Mouse (Mus musculus) layer of hippocampus, postnatal 36 days (tissue): ENCODE results near the gene Gm6509. TPM values are rescaled to one million over a fixed set of nuclear protein-coding genes. Genes with fewer than 3 reads are reported as not detected.
"Not testable (repeated sequence)": the region's sequence is repeated elsewhere in the genome, so short reads cannot be mapped to it uniquely, and the experiment has no call there.

ENCODE experiments used
- DNase-seq, 2 experiments: peaks; one replicate each; pipeline ENCODE4 v3.0.0; 2022
- total RNA-seq, 2 experiments: library from RNA; stranded (reverse); gene quantifications; 2 replicates each; pipeline ENCODE4 v1.2.3; 2021

The Gm6509 gene
- total RNA-seq: not detected

DNA sequence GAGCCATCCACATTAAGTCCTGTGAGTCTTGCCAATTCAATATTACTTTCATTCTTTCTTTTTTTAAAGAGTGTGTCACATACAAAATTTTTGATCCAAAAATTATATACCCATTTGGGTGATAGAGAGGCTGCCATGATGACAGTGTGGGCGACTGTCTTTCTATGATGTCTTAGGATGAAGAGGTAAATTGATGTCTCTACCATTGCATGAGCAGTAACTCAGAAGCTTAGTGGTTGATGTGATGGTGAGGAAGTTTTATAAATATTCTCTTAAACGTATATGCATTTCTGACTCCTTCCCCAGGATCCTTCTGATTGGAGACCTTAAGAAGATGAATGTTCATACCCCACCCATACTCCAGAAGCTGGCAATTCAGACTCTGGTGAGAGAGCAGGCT lies at the start of gene Gm6509:
Gene Gm6509 (plus strand): TSS at position 301 of the 400 bp plus-strand sequence.
- not testable (repeated sequence) for DNase-seq

DNA sequence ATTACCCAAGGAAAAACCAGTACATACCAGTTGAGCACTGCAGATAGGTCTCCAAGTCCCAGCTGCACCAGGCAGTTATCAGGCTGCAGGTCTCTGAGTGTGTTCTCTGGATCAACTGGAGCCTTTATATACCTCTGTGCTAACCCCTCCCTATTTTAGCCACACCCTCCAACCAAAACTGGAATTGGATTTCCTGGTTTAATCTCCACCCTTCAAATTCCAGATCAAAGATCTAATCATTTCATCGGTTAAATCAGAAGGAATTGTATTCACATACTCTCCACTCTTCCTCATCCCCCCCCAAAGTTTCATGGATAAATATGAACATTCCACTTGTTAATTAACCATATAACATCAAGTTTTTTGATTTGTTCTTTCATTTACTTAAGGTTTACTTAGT lies 7.5 kb upstream of the Gm6509 start, which contains the start of gene Gm3147:
Gene Gm3147 (minus strand): TSS at position 101 of the 400 bp plus-strand sequence.
- DNase-seq: not testable (repeated sequence)

DNA sequence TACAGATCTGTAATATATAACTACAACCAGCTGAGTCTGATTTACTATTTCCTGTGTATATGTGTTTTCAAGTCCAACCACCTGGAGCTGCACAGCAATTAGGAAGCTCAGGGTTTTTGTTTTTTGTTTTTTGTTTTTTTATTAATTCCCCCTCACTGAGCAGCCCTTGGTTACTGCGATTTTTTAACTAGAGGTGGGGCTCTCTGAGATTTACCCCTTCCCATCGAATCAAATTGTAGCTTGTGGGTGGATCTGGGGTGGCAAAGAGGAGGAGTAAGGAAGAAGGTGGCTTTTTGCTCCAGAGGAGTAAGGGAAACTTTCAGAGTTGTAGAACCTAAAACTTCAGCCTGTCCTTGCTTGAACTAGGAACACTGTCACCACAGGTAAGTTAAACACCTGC lies 24.3 kb downstream of the Gm6509 start, which contains the start of gene Gm6205:
Gene Gm6205 (plus strand): TSS at position 301 of the 400 bp plus-strand sequence.
- not testable (repeated sequence) for DNase-seq

Other genes with a start within 250 kb of the Gm6509 start
- gene Gm7682, start 178.2 kb upstream of the Gm6509 start, total RNA-seq: not detected
- not detected for gene Gm3139, start 97.7 kb upstream of the Gm6509 start, total RNA-seq
- gene Gm3147, start 7.6 kb upstream of the Gm6509 start, total RNA-seq: not detected
- gene Gm6205, start 24.4 kb downstream of the Gm6509 start, total RNA-seq: not detected
- gene Gm3183, start 241.5 kb downstream of the Gm6509 start, total RNA-seq: not detected